Mouse (Mus musculus): ENCODE measurements at regions not wholly inside any gene's neighbourhood (a gene's known extent, or its start where the extent isn't known, plus 50 kb on each side); places are given as distances from the start of the nearest gene placed in this dataset.

DNA sequence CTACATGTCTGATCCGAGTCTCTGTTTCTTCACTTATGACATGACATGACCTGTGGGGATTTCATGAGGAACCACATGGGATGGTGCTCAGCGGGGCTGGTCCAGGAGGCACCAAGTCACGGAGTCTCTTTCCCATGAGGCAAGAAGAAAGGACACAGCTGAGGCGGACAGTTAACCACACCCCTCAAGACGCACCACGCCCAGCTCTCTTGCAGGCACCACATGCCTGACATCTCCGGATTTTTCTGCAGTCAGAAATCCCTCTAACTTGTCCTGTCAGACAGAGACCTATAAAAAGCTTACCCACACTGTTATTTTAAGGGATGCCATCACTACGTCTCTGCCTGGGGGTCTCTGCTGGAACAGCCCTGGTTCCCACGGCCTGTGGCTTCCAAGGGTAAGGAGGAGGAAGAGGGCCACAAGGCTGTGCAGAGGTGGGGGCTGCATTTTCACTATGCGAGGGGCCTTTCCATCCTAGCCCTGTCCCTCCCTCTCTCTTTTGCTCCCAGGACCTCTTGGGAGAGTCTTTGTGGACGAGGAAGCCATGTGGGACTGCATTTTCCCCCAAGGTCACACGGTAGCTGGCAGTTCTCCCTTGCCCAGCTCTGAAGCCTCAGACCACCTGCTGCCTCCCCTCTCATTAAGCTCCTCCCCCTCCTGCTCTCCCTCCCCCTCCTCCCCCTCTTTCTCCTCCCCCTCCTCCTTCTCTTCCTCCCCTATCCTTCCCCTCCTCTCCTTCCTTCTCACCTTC lies 154.6 kb upstream of the Gm26897 start:
- Histone ChIP-seq H3K27ac (no peak overlapping the region), H3K9me3 (replicated peaks) (no peaks in the 10 kb centered on the region), H3K4me1 (peaks cover 20% of the 10 kb centered on the region; the same call in 1 of the 2 replicates), H3K4me3 (no peak overlapping the region), H3K36me3 (no peaks in the 10 kb centered on the region), H3K9ac (no peak overlapping the region), H3K4me2 (no peak overlapping the region), H3K27me3 (replicated peaks) (peaks cover 67% of the 10 kb centered on the region)
- peak; percentile 39; the same call in 1 of the 2 replicates for ATAC-seq
- WGBS (ENCODE audit: insufficient replicate concordance), result 13% methylated on average over 12 of the region's 12 CpGs

DNA sequence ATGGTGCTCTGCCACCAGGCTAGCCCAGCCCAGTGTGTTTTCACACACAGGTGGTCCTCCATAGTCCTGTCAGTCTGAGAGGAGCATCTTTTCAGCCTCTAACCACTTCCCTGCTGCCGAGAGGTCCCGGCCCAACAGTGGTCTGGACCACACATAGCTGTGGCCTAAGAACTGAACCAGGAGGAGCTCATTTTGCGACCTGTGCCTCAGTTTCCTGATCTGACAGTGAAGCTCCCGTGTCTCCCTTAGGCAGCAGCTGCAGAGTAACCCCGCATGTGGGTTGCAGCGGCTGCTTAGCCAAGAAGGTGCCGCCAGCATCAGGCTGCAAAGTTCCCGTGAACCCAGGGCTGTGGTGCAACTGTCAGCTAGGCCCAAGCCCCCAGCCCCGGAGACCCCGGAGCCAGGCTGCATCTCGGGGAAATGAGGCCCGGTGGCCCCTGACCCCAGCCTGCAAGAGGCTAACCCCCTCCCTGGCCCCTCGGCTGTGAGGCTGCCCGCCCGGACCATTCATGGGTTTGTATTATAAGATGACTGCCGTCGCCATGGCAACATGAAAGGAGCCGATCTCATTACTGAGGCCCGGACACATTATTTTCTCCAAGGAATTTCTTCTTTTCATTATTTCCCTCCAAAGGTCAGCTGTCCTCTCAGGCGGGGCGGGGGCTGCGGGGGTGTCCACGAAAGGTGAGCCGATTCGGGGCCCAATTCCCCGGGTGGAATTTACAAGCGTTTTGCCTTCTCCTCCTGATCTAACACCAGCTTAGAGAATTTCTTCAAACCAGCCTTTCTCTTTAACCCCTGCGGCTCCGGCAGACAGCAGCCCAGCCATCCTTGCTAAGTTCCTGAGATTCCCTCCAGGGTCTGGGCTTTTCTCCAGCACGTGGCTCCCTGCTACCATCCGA lies 152.6 kb upstream of the Gm26897 start:
- Histone ChIP-seq H3K9me3 (replicated peaks) (no peaks in the 10 kb centered on the region), H3K27me3 (replicated peaks) (peaks cover 69% of the 10 kb centered on the region), H3K36me3 (no peaks in the 10 kb centered on the region), H3K4me3 (no peak overlapping the region), H3K9ac (no peak overlapping the region), H3K4me2 (peak overlapping the region; percentile 17; the same call in 1 of the 2 replicates), H3K27ac (no peak overlapping the region), H3K4me1 (0 out of 2 replicates have a peak, but pooled peaks cover 17% of the 10 kb centered on the region)
- 14% methylated on average over 31 of the region's 31 CpGs for WGBS (ENCODE audit: insufficient replicate concordance)
- ATAC-seq, result no peak

DNA sequence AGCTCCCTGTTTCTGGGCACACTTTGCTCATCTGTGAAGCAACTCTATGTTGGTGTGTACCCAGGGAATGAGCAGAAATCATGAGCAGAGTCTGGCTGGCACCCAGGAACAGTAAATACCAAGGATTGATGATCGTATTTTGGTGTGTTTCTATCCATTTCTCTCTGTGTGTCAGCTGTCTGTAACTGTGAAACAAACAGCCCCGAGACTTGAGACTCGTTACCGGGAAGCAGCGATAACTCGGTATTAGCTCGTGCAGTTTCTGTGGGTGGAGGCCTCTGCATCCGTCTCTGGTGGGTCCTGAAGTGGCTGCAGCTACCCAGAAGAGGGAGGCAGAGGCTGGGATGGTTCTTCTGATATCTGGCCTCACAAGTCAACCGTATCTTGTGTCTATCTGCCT lies 151.7 kb upstream of the Gm26897 start:
- Histone ChIP-seq H3K9ac (no peak overlapping the region), H3K4me1 (0 out of 2 replicates have a peak, but pooled peaks cover 17% of the 10 kb centered on the region), H3K27ac (no peak overlapping the region), H3K4me2 (no peak overlapping the region), H3K27me3 (replicated peaks) (peaks cover 70% of the 10 kb centered on the region), H3K4me3 (no peak overlapping the region), H3K36me3 (no peaks in the 10 kb centered on the region), H3K9me3 (replicated peaks) (no peaks in the 10 kb centered on the region)
- no peak for ATAC-seq
- WGBS (ENCODE audit: insufficient replicate concordance), result 47% methylated on average over 9 of the region's 9 CpGs

GRCm38 (mm10) chr5:111590619-111591081 lies 143.1 kb upstream of the Gm26897 start:
- H3K9me3 ChIP-seq (replicated peaks), result no peaks in the 10 kb centered on the region
- no peak overlapping the region for H3K27ac ChIP-seq
- peaks cover 15% of the 10 kb centered on the region; the same call in 1 of the 2 replicates for H3K27me3 ChIP-seq (replicated peaks)
- H3K36me3 ChIP-seq, result no peaks in the 10 kb centered on the region
- H3K4me1 ChIP-seq, result no peaks in the 10 kb centered on the region
- no peak overlapping the region for H3K4me2 ChIP-seq
- H3K9ac ChIP-seq, result no peak overlapping the region
- no peak for ATAC-seq
- H3K4me3 ChIP-seq, result no peak overlapping the region
- WGBS (ENCODE audit: insufficient replicate concordance), result 13% methylated on average over 4 of the region's 4 CpGs

DNA sequence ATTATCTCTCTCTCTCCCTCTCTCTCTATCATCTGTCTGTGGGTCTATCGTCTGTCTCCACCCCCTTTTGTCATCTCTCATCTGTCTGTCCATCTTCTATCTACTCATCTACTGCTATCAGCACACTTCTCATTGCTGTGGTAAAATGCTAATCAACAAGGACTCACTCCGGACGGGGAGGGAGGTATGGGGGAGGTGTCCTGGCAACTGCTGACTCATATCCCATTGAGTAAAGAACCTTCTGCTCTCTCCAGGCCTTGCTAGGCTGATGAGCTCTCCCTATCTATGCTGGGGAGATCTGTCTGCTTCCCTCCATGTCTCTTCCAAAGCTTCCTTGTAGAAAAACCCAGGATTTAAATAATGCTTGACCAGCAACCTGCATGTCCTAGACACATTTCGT lies 140.9 kb upstream of the Gm26897 start:
- Histone ChIP-seq H3K4me1 (no peaks in the 10 kb centered on the region), H3K27ac (no peak overlapping the region), H3K9me3 (replicated peaks) (no peaks in the 10 kb centered on the region), H3K4me3 (no peak overlapping the region), H3K36me3 (no peaks in the 10 kb centered on the region), H3K4me2 (no peak overlapping the region), H3K9ac (no peak overlapping the region), H3K27me3 (replicated peaks) (0 out of 2 replicates have a peak, but pooled peaks cover 3% of the 10 kb centered on the region)
- WGBS (ENCODE audit: insufficient replicate concordance), result 31% methylated on average over 4 of the region's 4 CpGs
- no peak for ATAC-seq

DNA sequence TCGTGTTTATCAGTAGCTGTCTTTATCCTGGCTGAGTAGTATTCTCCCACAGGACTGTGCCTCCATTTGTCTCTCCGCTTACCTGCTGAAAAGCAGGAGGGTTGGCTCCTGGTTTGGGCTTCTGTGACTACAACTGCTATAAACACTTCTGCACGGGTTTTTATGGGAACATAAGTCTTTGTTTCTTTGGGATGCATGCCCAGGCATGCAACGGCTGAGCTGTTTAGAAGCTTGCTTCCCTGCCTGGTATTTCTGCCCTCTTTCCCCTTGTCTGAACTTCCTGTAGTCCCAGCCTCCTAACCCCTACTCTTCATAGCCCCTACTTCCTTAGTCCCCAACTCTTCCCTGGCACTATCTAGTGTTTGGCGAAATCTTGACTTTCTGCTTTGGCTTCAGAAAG lies 139.6 kb upstream of the Gm26897 start:
- Histone ChIP-seq H3K9me3 (replicated peaks) (no peaks in the 10 kb centered on the region), H3K27me3 (replicated peaks) (0 out of 2 replicates have a peak, but pooled peaks cover 3% of the 10 kb centered on the region), H3K9ac (no peak overlapping the region), H3K4me1 (no peaks in the 10 kb centered on the region), H3K36me3 (no peaks in the 10 kb centered on the region), H3K27ac (no peak overlapping the region), H3K4me2 (no peak overlapping the region), H3K4me3 (no peak overlapping the region)
- no peak for ATAC-seq
- WGBS (ENCODE audit: insufficient replicate concordance), result 65% methylated on average over 5 of the region's 5 CpGs

DNA sequence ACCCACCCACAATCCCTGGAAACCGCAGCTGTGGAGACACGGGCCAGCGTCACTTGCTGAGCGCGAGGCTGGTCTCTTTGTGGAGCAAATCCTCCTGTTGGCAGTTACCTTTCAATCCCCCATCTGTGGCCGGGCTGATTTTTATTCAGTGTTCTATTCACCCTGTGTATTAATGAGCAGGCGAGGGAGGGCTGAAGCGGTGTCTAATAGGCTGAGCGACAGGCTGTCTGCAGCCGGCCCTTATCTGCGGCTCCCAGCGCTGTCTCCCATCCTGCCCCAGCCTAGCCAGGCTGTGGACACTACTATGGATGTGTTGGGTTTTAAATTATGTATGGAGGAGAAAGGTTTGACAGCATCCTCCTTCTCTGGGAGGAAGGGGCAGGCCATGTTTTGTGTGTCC lies 138.3 kb upstream of the Gm26897 start:
- Histone ChIP-seq H3K9ac (no peak overlapping the region), H3K4me3 (no peak overlapping the region), H3K36me3 (no peaks in the 10 kb centered on the region), H3K4me1 (no peaks in the 10 kb centered on the region), H3K9me3 (replicated peaks) (no peaks in the 10 kb centered on the region), H3K4me2 (no peak overlapping the region), H3K27me3 (replicated peaks) (0 out of 2 replicates have a peak, but pooled peaks cover 3% of the 10 kb centered on the region), H3K27ac (no peak overlapping the region)
- peak; percentile 68; the same call in 1 of the 2 replicates for ATAC-seq
- 42% methylated on average over 12 of the region's 12 CpGs for WGBS (ENCODE audit: insufficient replicate concordance)

DNA sequence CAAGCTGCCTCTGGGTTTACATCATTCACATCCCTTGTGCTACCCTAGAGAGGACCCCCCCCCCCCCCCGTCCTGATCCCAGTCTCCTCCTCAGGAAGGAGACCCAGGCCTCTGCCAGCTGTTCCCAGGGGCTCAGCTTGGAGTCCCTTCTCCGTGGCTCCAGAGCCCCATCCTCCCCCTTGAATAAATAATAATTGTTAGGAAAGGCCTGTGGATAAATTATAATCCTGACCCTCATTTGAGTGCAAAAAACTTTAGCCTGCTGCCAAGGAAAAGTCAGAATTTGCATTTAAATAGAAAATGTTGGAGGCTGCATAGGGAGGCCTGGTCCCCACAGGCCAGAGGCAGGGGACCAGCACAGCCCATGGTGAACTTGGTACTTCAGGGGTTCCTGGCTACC lies 136.0 kb upstream of the Gm26897 start:
- Histone ChIP-seq H3K4me2 (no peak overlapping the region), H3K36me3 (no peaks in the 10 kb centered on the region), H3K27ac (no peak overlapping the region), H3K4me1 (peaks cover 11% of the 10 kb centered on the region; the same call in 1 of the 2 replicates), H3K4me3 (no peak overlapping the region), H3K9me3 (replicated peaks) (no peaks in the 10 kb centered on the region), H3K9ac (no peak overlapping the region), H3K27me3 (replicated peaks) (0 out of 2 replicates have a peak, but pooled peaks cover 3% of the 10 kb centered on the region)
- ATAC-seq, result no peak
- 53% methylated on average over 2 of the region's 2 CpGs for WGBS (ENCODE audit: insufficient replicate concordance)

- ATAC-seq, result no peak
- no peaks in the 10 kb centered on the region for H3K27me3 ChIP-seq (replicated peaks)
- no peak overlapping the region for H3K4me3 ChIP-seq
- peaks cover 11% of the 10 kb centered on the region; the same call in 1 of the 2 replicates for H3K4me1 ChIP-seq
- no peaks in the 10 kb centered on the region for H3K36me3 ChIP-seq
- no peak overlapping the region for H3K9ac ChIP-seq
- H3K4me2 ChIP-seq, result no peak overlapping the region
- H3K27ac ChIP-seq, result no peak overlapping the region
- 74% methylated on average over 26 of the region's 26 CpGs for WGBS (ENCODE audit: insufficient replicate concordance)
- no peaks in the 10 kb centered on the region for H3K9me3 ChIP-seq (replicated peaks)
These were observed 131.8 kb upstream of the Gm26897 start for GRCm38 (mm10) chr5:111601711-111602521.

GRCm38 (mm10) chr5:111613687-111614086 lies 120.0 kb upstream of the Gm26897 start:
- 31% methylated on average over 1 of the region's 1 CpGs for WGBS (ENCODE audit: insufficient replicate concordance)
- ATAC-seq, result no peak
- no peaks in the 10 kb centered on the region for H3K4me1 ChIP-seq
- H3K4me2 ChIP-seq, result no peak overlapping the region
- H3K9ac ChIP-seq, result no peak overlapping the region
- H3K27me3 ChIP-seq (replicated peaks), result no peaks in the 10 kb centered on the region
- H3K36me3 ChIP-seq, result no peaks in the 10 kb centered on the region
- H3K4me3 ChIP-seq, result no peak overlapping the region
- H3K9me3 ChIP-seq (replicated peaks), result no peaks in the 10 kb centered on the region
- H3K27ac ChIP-seq, result no peak overlapping the region

- peaks cover 13% of the 10 kb centered on the region for H3K27me3 ChIP-seq (replicated peaks)
These were observed 113.8 kb upstream of the Gm26897 start for GRCm38 (mm10) chr5:111619974-111620373.

More at GRCm38 (mm10) chr5:111619974-111620373, 113.8 kb upstream of the Gm26897 start:
- Histone ChIP-seq H3K4me2 (no peak overlapping the region), H3K4me3 (no peak overlapping the region), H3K9ac (no peak overlapping the region), H3K27ac (no peak overlapping the region), H3K36me3 (no peaks in the 10 kb centered on the region), H3K4me1 (no peaks in the 10 kb centered on the region), H3K9me3 (replicated peaks) (no peaks in the 10 kb centered on the region)
- no peak for ATAC-seq
- 34% methylated on average over 9 of the region's 9 CpGs for WGBS (ENCODE audit: insufficient replicate concordance)

All from liver, embryonic 12.5 days (tissue).